Mouse (Mus musculus): Measurements from ENCODE around the gene Rhcg. TPM values are rescaled to one million over a fixed set of nuclear protein-coding genes. Genes with fewer than 3 reads are reported as not detected.

Rhcg gene
- polyA plus RNA-seq, 1 experiment from 2014 or later = not detected

GRCm38 (mm10) chr7:79612783-79613182 is 4.7 kb downstream of the Rhcg start:
- ATAC-seq (ENCODE audit: insufficient number of reproducible peaks, low FRiP score, low TSS enrichment, low read depth) (no peak), DNase-seq (ENCODE audit: low spot score) (peak; percentile 69)
- H3K9me3 ChIP-seq (ENCODE audit: control insufficient read depth, low read length) = no peaks in the 10 kb centered on the region
- WGBS = 18% methylated on average over 6 of the region's 6 CpGs
- H3K27me3 ChIP-seq (ENCODE audit: control insufficient read depth, insufficient read depth, low read length) = peaks cover 36% of the 10 kb centered on the region
- no peak overlapping the region for H3K9ac ChIP-seq (ENCODE audit: low read length)
- H3K27ac ChIP-seq (replicated peaks; ENCODE audit: low read depth, low read length) = no peak overlapping the region
- no peaks in the 10 kb centered on the region for H3K36me3 ChIP-seq (ENCODE audit: control insufficient read depth, insufficient read depth, low read length)
- no peaks in the 10 kb centered on the region for H3K4me1 ChIP-seq (ENCODE audit: control insufficient read depth, insufficient read depth, low read length)
- no peak overlapping the region for H3K4me3 ChIP-seq (ENCODE audit: low read depth, low read length)
- no peak overlapping the region for H3K4me2 ChIP-seq (ENCODE audit: low read depth, severe bottlenecking)

GRCm38 (mm10) chr7:79611901-79612300 is 5.6 kb downstream of the Rhcg start:
- Histone ChIP-seq H3K9me3 (ENCODE audit: control insufficient read depth, low read length) (no peaks in the 10 kb centered on the region), H3K4me3 (ENCODE audit: low read depth, low read length) (no peak overlapping the region), H3K27me3 (ENCODE audit: control insufficient read depth, insufficient read depth, low read length) (peaks cover 30% of the 10 kb centered on the region), H3K4me1 (ENCODE audit: control insufficient read depth, insufficient read depth, low read length) (no peaks in the 10 kb centered on the region), H3K27ac (replicated peaks; ENCODE audit: low read depth, low read length) (no peak overlapping the region), H3K36me3 (ENCODE audit: control insufficient read depth, insufficient read depth, low read length) (no peaks in the 10 kb centered on the region), H3K4me2 (ENCODE audit: low read depth, severe bottlenecking) (no peak overlapping the region), H3K9ac (ENCODE audit: low read length) (no peak overlapping the region)
- 77% methylated on average over 9 of the region's 9 CpGs for WGBS
- no peak for DNase-seq (ENCODE audit: low spot score)
- no peak for ATAC-seq (ENCODE audit: insufficient number of reproducible peaks, low FRiP score, low TSS enrichment, low read depth)

GRCm38 (mm10) chr7:79607263-79607921 is 10.1 kb downstream of the Rhcg start:
- no peaks in the 10 kb centered on the region for H3K36me3 ChIP-seq (ENCODE audit: control insufficient read depth, insufficient read depth, low read length)
- no peaks in the 10 kb centered on the region for H3K4me1 ChIP-seq (ENCODE audit: control insufficient read depth, insufficient read depth, low read length)
- ATAC-seq (ENCODE audit: insufficient number of reproducible peaks, low FRiP score, low TSS enrichment, low read depth) = peak; percentile 67
- H3K9ac ChIP-seq (ENCODE audit: low read length) = peak overlapping the region; percentile 27; the same call in 1 of the 2 replicates
- no peaks in the 10 kb centered on the region for H3K9me3 ChIP-seq (ENCODE audit: control insufficient read depth, low read length)
- H3K4me3 ChIP-seq (ENCODE audit: low read depth, low read length) = peak overlapping the region; percentile 24
- no peak overlapping the region for H3K27ac ChIP-seq (replicated peaks; ENCODE audit: low read depth, low read length)
- peak overlapping the region; percentile 58 for H3K4me2 ChIP-seq (ENCODE audit: low read depth, severe bottlenecking)
- peak; percentile 73 for DNase-seq (ENCODE audit: low spot score)
- 2% methylated on average over 24 of the region's 25 CpGs for WGBS
- peaks cover 18% of the 10 kb centered on the region for H3K27me3 ChIP-seq (ENCODE audit: control insufficient read depth, insufficient read depth, low read length)

GRCm38 (mm10) chr7:79606766-79607165 is 10.7 kb downstream of the Rhcg start:
- no peak overlapping the region for H3K4me3 ChIP-seq (ENCODE audit: low read depth, low read length)
- peak overlapping the region; percentile 58; the same call in 1 of the 2 replicates for H3K4me2 ChIP-seq (ENCODE audit: low read depth, severe bottlenecking)
- DNase-seq (ENCODE audit: low spot score) = no peak
- WGBS = 29% methylated on average over 3 of the region's 3 CpGs
- peaks cover 19% of the 10 kb centered on the region for H3K27me3 ChIP-seq (ENCODE audit: control insufficient read depth, insufficient read depth, low read length)
- no peak overlapping the region for H3K27ac ChIP-seq (replicated peaks; ENCODE audit: low read depth, low read length)
- no peaks in the 10 kb centered on the region for H3K36me3 ChIP-seq (ENCODE audit: control insufficient read depth, insufficient read depth, low read length)
- no peaks in the 10 kb centered on the region for H3K4me1 ChIP-seq (ENCODE audit: control insufficient read depth, insufficient read depth, low read length)
- H3K9ac ChIP-seq (ENCODE audit: low read length) = no peak overlapping the region
- no peaks in the 10 kb centered on the region for H3K9me3 ChIP-seq (ENCODE audit: control insufficient read depth, low read length)
- no peak for ATAC-seq (ENCODE audit: insufficient number of reproducible peaks, low FRiP score, low TSS enrichment, low read depth)

GRCm38 (mm10) chr7:79602006-79602405 is 15.5 kb downstream of the Rhcg start:
- no peaks in the 10 kb centered on the region for H3K4me1 ChIP-seq (ENCODE audit: control insufficient read depth, insufficient read depth, low read length)
- WGBS = 66% methylated on average over 8 of the region's 8 CpGs
- no peaks in the 10 kb centered on the region for H3K9me3 ChIP-seq (ENCODE audit: control insufficient read depth, low read length)
- no peak overlapping the region for H3K27ac ChIP-seq (replicated peaks; ENCODE audit: low read depth, low read length)
- no peak overlapping the region for H3K4me3 ChIP-seq (ENCODE audit: low read depth, low read length)
- ATAC-seq (ENCODE audit: insufficient number of reproducible peaks, low FRiP score, low TSS enrichment, low read depth) = no peak
- no peak for DNase-seq (ENCODE audit: low spot score)
- no peaks in the 10 kb centered on the region for H3K36me3 ChIP-seq (ENCODE audit: control insufficient read depth, insufficient read depth, low read length)
- no peak overlapping the region for H3K4me2 ChIP-seq (ENCODE audit: low read depth, severe bottlenecking)
- peaks cover 18% of the 10 kb centered on the region; the same call in 1 of the 2 replicates for H3K27me3 ChIP-seq (ENCODE audit: control insufficient read depth, insufficient read depth, low read length)
- H3K9ac ChIP-seq (ENCODE audit: low read length) = no peak overlapping the region

GRCm38 (mm10) chr7:79600122-79600521 is 17.3 kb downstream of the Rhcg start:
- Histone ChIP-seq H3K9ac (ENCODE audit: low read length) (no peak overlapping the region), H3K27ac (replicated peaks; ENCODE audit: low read depth, low read length) (no peak overlapping the region), H3K27me3 (ENCODE audit: control insufficient read depth, insufficient read depth, low read length) (peaks cover 9% of the 10 kb centered on the region; the same call in 1 of the 2 replicates), H3K9me3 (ENCODE audit: control insufficient read depth, low read length) (no peaks in the 10 kb centered on the region), H3K4me3 (ENCODE audit: low read depth, low read length) (no peak overlapping the region), H3K4me2 (ENCODE audit: low read depth, severe bottlenecking) (no peak overlapping the region), H3K36me3 (ENCODE audit: control insufficient read depth, insufficient read depth, low read length) (no peaks in the 10 kb centered on the region), H3K4me1 (ENCODE audit: control insufficient read depth, insufficient read depth, low read length) (no peaks in the 10 kb centered on the region)
- DNase-seq (ENCODE audit: low spot score) (no peak), ATAC-seq (ENCODE audit: insufficient number of reproducible peaks, low FRiP score, low TSS enrichment, low read depth) (no peak)
- 61% methylated on average over 10 of the region's 10 CpGs for WGBS

- Histone ChIP-seq H3K4me2 (ENCODE audit: low read depth, severe bottlenecking) (no peak overlapping the region), H3K4me1 (ENCODE audit: control insufficient read depth, insufficient read depth, low read length) (0 out of 2 replicates have a peak, but pooled peaks cover 8% of the 10 kb centered on the region), H3K9ac (ENCODE audit: low read length) (no peak overlapping the region), H3K27me3 (ENCODE audit: control insufficient read depth, insufficient read depth, low read length) (peaks cover 56% of the 10 kb centered on the region), H3K4me3 (ENCODE audit: low read depth, low read length) (no peak overlapping the region), H3K27ac (replicated peaks; ENCODE audit: low read depth, low read length) (no peak overlapping the region), H3K36me3 (ENCODE audit: control insufficient read depth, insufficient read depth, low read length) (no peaks in the 10 kb centered on the region), H3K9me3 (ENCODE audit: control insufficient read depth, low read length) (no peaks in the 10 kb centered on the region)
- 11% methylated on average over 7 of the region's 7 CpGs for WGBS
- ATAC-seq (ENCODE audit: insufficient number of reproducible peaks, low FRiP score, low TSS enrichment, low read depth) = no peak
- peak; percentile 81 for DNase-seq (ENCODE audit: low spot score)
These were observed 22.6 kb downstream of the Rhcg start for GRCm38 (mm10) chr7:79594854-79595253.

- H3K9me3 ChIP-seq (ENCODE audit: control insufficient read depth, low read length) = no peaks in the 10 kb centered on the region
- ATAC-seq (ENCODE audit: insufficient number of reproducible peaks, low FRiP score, low TSS enrichment, low read depth) (no peak), DNase-seq (ENCODE audit: low spot score) (peak; percentile 59)
- H3K27ac ChIP-seq (replicated peaks; ENCODE audit: low read depth, low read length) = no peak overlapping the region
- 0 out of 2 replicates have a peak, but pooled peaks cover 8% of the 10 kb centered on the region for H3K4me1 ChIP-seq (ENCODE audit: control insufficient read depth, insufficient read depth, low read length)
- H3K36me3 ChIP-seq (ENCODE audit: control insufficient read depth, insufficient read depth, low read length) = no peaks in the 10 kb centered on the region
- no peak overlapping the region for H3K9ac ChIP-seq (ENCODE audit: low read length)
- H3K4me2 ChIP-seq (ENCODE audit: low read depth, severe bottlenecking) = peak overlapping the region; percentile 64
- H3K4me3 ChIP-seq (ENCODE audit: low read depth, low read length) = peak overlapping the region; percentile 30
- WGBS = 0% methylated on average over 42 of the region's 42 CpGs
- peaks cover 58% of the 10 kb centered on the region for H3K27me3 ChIP-seq (ENCODE audit: control insufficient read depth, insufficient read depth, low read length)
These were observed 25.4 kb downstream of the Rhcg start for GRCm38 (mm10) chr7:79591812-79592731.
